Mouse (Mus musculus) C2C12 (cell line): ENCODE measurements around the gene Gadd45gip1. TPM values are rescaled to one million over a fixed set of nuclear protein-coding genes. Genes with fewer than 3 reads are reported as not detected.
A peak's percentile ranks its signal among the peaks of the same experiment; 100 is the strongest.

Experiments
- H3K27me3 ChIP-seq: one replicate; pipeline ENCODE4 v1.6.1; 2011; ENCODE audit not compliant: control insufficient read depth, insufficient read depth, insufficient read length
- H3K36me3 ChIP-seq: one replicate; pipeline ENCODE4 v1.6.1; 2011; ENCODE audit not compliant: control insufficient read depth, insufficient read depth
- H3K4me3 ChIP-seq: one replicate; pipeline ENCODE4 v1.5.1; 2011; ENCODE audit warnings: mild to moderate bottlenecking, control low read depth; ENCODE audit not compliant: poor library complexity, insufficient read depth, severe bottlenecking
- H3K79me2 ChIP-seq: one replicate; pipeline ENCODE4 v1.6.1; 2011; ENCODE audit not compliant: control insufficient read depth, insufficient read depth
- H3K79me3 ChIP-seq: one replicate; pipeline ENCODE4 v1.6.1; 2011; ENCODE audit warnings: low read depth, control low read depth
- H3ac ChIP-seq: one replicate; pipeline ENCODE3; 2011; ENCODE audit warnings: low read depth; ENCODE audit not compliant: control insufficient read depth, insufficient read length
- CEBPB ChIP-seq: IDR thresholded peaks from one replicate; pipeline ENCODE4 v1.6.1; 2011; ENCODE audit warnings: low read depth, mild to moderate bottlenecking, control low read depth, moderate library complexity
- CTCF ChIP-seq: IDR thresholded peaks from one replicate; pipeline ENCODE4 v1.5.1; 2011; ENCODE audit not compliant: control insufficient read depth, insufficient read depth, insufficient read length
- FOSL1 ChIP-seq: IDR thresholded peaks from one replicate; pipeline ENCODE4 v1.8.0; 2011; ENCODE audit warnings: mild to moderate bottlenecking, low read length; ENCODE audit not compliant: poor library complexity, insufficient read depth, severe bottlenecking
- MAX ChIP-seq: IDR thresholded peaks from one replicate; pipeline ENCODE4 v1.6.1; 2011; ENCODE audit warnings: mild to moderate bottlenecking, control low read depth
- MYOD1 ChIP-seq: IDR thresholded peaks from one replicate; pipeline ENCODE4 v1.6.1; 2011; ENCODE audit warnings: low read depth; ENCODE audit not compliant: control insufficient read depth, insufficient read length
- MYOG ChIP-seq: IDR thresholded peaks from one replicate; pipeline ENCODE4 v1.6.1; 2011; ENCODE audit not compliant: control insufficient read depth, insufficient read length; ENCODE audit errors: extremely low read depth
- USF1 ChIP-seq: IDR thresholded peaks from one replicate; pipeline ENCODE4 v1.6.1; 2011; ENCODE audit warnings: low read depth, mild to moderate bottlenecking, control low read depth, moderate library complexity
- polyA plus RNA-seq: library from polyadenylated mRNA; unstranded; fragments of >200 nt; fragmentation: generic; extraction: Trizol; gene quantifications from one replicate; pipeline ENCODE4 v1.2.1, GENCODE M21; 2012; ENCODE audit warnings: missing spikeins

The Gadd45gip1 gene
- polyA plus RNA-seq, 1 experiment: 32.5 TPM

- H3K79me2 ChIP-seq: peaks cover 100% of the 10 kb centered on the region
- H3K36me3 ChIP-seq: peaks cover 18% of the 10 kb centered on the region
- H3K27me3 ChIP-seq: no peaks in the 10 kb centered on the region
- no peak overlapping the region for H3K4me3 ChIP-seq
- H3ac ChIP-seq: no peak overlapping the region
- TF ChIP-seq CTCF (no peak), FOSL1 (no peak), USF1 (no peak), MYOD1 (no peak), MAX (no peak), CEBPB (no peak)
- H3K79me3 ChIP-seq: peaks cover 90% of the 10 kb centered on the region
These were observed 37.4 kb upstream of the Gadd45gip1 start for GRCm38 (mm10) chr8:84793791-84794485.

GRCm38 (mm10) chr8:84794486-84794885 is 36.8 kb upstream of the Gadd45gip1 start:
- Histone ChIP-seq H3ac (no peak overlapping the region), H3K4me3 (no peak overlapping the region), H3K79me3 (peaks cover 86% of the 10 kb centered on the region), H3K79me2 (peaks cover 100% of the 10 kb centered on the region), H3K27me3 (no peaks in the 10 kb centered on the region), H3K36me3 (peaks cover 18% of the 10 kb centered on the region)
- TF ChIP-seq USF1 (no peak), MYOG (no peak), MAX (no peak), CTCF (no peak), CEBPB (no peak), FOSL1 (no peak), MYOD1 (no peak)

- Histone ChIP-seq H3ac (no peak overlapping the region), H3K79me2 (peaks cover 74% of the 10 kb centered on the region), H3K27me3 (no peaks in the 10 kb centered on the region), H3K4me3 (no peak overlapping the region), H3K36me3 (peaks cover 18% of the 10 kb centered on the region), H3K79me3 (peaks cover 62% of the 10 kb centered on the region)
- TF ChIP-seq MYOD1 (no peak), CEBPB (no peak), CTCF (no peak), FOSL1 (no peak), MAX (no peak)
These were observed 34.0 kb upstream of the Gadd45gip1 start for GRCm38 (mm10) chr8:84797256-84797797.

- H3K79me3 ChIP-seq: peaks cover 55% of the 10 kb centered on the region
- no peaks in the 10 kb centered on the region for H3K27me3 ChIP-seq
- H3K36me3 ChIP-seq: peaks cover 18% of the 10 kb centered on the region
- H3K4me3 ChIP-seq: peak overlapping the region; percentile 64
- no peak overlapping the region for H3ac ChIP-seq
- TF ChIP-seq MYOG (no peak), CTCF (no peak), CEBPB (no peak), MAX (no peak), USF1 (no peak), MYOD1 (no peak), FOSL1 (no peak)
- H3K79me2 ChIP-seq: peaks cover 67% of the 10 kb centered on the region
These were observed 33.4 kb upstream of the Gadd45gip1 start for GRCm38 (mm10) chr8:84797971-84798370.

GRCm38 (mm10) chr8:84798446-84799135 is 32.7 kb upstream of the Gadd45gip1 start:
- TF ChIP-seq CEBPB (no peak), CTCF (no peak), MYOG (no peak), MYOD1 (no peak), FOSL1 (no peak), MAX (no peak), USF1 (no peak)
- H3K79me2 ChIP-seq: peaks cover 61% of the 10 kb centered on the region
- H3K36me3 ChIP-seq: peaks cover 18% of the 10 kb centered on the region
- H3K79me3 ChIP-seq: peaks cover 50% of the 10 kb centered on the region
- peak overlapping the region; percentile 64 for H3K4me3 ChIP-seq
- peak overlapping the region; percentile 95 for H3ac ChIP-seq
- H3K27me3 ChIP-seq: no peaks in the 10 kb centered on the region
